Mouse (Mus musculus) A20 (cell line): ENCODE measurements around the gene Ppfibp2.
A peak's percentile ranks its signal among the peaks of the same experiment; 100 is the strongest.

Experiments used
- DNase-seq: peaks from one replicate; pipeline ENCODE4 v3.0.0-alpha.2; 2011; ENCODE audit warnings: low read depth, low spot score

Ppfibp2 gene

DNA sequence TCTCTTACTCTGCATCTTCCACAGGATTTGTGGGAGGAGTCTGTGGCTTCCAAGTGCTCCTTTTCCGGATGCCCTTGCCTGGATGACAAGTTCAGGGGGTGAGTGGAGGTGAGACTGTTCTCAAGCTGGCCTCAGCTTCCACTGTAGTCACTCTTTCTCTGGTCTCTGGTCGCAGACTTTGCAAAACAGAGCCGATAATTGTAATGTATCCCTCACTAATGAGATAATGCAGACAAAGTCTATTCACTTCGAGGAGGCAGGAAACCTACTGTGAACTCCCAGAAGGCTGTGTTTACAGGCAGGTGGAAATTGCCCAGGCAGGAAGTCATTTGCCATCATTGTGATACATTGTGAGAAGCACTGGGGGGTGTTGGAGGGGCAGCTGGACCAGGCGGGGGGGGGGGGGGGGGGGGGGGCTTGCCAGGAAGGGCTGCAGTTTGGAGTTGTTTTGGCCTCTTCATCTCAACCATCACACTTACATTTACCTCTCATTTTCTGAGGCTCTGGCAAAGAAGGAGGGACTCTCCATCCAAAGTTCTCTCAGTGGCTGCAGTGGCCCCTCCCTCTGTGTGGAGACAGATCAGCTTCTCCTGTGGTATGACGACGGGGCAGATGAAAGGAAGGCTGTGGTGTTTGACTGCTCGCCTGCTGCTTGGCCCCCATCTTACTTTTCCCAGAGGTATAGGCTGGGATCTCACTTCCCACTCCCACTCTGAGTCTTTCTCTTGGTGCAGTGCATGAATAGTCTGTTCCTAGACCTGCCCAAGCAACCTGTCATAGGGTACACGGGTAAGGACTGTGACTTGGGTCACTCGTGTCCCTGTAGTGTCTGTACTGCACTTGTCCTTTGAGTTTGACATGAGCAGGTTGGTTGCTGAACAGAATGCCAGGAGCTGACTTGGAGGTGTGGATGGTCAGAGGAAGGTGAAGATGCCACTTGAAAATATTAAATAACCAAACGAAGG, 23.3 kb downstream of the Ppfibp2 start:
- no peak for DNase-seq

DNA sequence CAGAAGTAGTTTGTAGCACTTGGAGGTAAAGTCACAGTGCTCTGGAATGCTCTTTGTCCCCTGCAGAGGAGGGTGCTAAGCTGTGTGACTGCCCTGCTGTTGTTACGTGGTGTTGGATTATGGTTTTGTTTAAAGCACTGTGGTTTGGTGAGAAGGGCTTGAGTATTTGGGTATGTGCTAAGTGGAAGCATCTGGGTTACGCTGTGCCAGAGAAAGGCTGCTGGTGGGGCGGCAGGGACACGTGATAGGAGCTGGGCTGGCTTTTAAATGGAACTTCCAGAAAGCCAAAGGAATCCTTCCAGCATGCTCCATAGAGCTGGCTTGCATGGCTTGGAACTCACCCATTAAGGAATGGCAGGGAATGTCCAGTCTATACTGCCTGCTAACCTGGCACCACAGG, 24.2 kb downstream of the Ppfibp2 start:
- no peak for DNase-seq

DNA sequence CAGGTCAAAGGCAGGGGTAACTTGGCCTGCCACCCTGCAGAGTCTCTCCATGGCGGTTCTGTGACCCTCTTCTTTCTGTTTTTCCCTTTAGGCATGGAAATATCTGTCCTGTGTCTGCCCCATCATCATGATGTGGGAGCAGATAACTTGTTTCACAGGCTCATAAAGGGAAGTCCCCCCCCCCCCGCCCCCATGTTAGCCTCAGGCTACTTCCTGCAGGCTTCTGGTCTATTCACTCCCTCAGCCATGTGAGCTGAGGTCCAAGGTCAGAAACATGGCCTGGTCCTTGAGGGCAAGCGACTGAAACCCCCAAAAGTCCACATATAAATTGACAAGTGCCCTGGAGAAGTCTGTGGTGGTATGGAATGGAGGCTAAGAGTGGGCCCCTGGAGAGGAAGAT, 25.1 kb downstream of the Ppfibp2 start:
- DNase-seq, result no peak

DNA sequence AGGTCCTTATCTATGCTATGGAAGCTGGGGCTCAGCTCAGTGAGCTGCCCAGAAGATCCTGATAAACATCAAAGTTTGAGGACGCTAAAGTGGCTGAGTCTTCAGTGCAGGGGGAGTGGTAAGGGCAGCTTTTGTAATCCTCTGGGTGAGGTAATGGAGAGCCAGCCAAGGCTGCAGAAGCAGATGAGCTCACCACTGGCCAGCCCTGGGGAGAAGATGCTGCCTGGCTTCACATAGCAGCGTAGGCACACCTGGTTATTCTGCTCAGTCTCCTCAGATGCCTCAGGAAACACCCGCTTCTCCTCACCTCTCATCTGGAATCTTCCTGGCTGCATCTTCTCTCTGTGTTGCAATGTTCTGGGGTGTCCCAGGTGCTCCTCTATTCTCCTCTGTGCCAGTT, 29.4 kb downstream of the Ppfibp2 start:
- DNase-seq, result no peak

DNA sequence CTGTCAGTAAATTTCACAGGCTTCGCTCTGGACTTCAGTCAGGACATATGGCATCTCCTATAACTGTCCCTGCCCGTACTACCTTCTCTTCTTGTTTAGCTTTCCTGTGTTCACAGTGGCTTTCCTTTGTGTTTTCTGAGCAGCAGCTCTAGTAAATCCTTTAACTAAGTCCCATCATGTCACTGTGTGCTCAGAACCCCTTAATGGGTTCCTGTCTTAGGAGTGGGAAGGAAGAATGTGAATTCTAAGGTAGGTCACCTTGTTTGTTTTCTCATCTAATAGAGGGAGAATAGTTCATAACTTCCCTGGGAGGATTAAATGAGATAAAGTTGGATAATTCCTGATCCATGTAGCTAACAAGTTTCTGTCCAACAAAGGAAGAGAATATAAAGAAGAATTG, 30.1 kb downstream of the Ppfibp2 start, which contains the start of gene 5330417H12Rik:
TSS of gene 5330417H12Rik (minus strand) at position 101 of the 400 bp plus-strand sequence.
- no peak for DNase-seq

DNA sequence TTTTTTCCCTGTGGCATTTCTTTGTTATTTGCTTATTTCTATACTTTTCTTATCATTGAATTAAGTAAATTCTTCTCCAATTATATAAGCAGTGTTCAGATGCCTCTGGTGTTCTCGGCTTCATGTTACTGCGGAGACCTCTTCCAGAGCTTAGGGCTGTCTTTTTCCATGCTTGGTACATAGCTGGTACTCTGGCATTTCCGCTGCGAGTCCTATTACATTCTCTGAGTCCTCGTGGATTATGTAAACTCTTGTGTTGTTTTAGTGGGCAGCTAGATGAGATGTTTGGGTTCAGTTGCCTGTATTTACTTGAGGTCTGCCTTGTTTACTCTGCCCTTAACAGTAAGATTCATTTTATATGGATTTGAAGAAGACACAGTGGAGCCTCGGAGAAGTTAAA, 30.8 kb downstream of the Ppfibp2 start:
- DNase-seq, result no peak

DNA sequence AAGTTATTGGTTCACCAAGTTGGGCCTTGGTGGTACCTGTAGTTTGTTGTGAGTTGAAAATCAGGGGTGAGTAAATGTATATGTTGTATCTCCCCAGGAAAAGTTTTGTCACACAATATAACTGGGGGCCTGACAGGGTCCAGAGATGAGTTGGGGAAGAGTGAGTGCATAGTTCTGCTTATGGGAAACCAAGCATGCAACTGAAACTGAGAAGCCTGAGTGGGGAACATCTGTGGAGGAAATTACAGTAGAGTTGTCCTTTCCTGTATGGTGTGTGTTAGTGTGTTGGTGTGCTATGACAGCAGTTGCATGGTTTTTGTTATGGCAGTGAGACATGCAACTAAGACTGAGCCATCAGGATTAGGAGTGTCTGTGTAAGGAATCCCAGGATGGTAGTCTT, 33.4 kb downstream of the Ppfibp2 start:
- peak; percentile 50 for DNase-seq

DNA sequence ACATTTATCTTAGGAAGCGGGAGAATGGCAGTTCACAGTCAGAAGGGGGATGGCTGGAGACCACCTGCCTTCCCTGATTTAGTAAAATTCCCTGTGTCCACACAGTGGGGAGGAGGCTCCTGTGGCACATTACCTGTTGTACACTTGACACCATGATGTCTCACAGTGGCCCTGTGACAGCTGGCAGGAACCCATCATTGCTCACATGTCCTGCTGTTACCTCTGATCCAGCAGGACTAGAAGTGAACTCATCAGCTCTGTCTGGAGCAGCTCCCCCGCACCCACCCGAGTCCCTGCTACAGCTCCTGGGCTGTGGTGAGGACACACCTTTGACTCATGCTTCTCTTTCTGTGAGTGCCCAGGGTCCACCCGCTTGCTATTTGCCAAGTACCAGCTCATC, 38.2 kb downstream of the Ppfibp2 start:
- no peak for DNase-seq

DNA sequence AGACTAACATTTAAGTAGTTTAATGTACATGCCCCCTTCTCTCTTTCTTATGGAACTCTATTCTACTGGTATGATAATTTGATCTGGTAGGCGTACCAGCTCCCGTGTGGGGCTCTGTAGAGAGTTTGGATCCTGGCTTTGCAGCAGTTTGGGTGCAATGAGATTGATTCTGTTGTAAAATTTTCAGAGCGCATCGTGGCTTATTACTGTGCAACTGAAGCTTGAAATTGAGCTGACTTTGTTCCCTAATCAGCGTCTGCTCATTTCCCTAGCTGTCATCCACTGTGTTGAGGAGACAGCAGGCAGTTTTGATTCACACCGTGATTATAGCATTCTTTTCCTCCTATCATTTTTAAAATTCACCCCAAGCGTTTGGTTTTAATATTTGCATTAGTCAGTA, 42.4 kb downstream of the Ppfibp2 start:
- DNase-seq, result no peak

DNA sequence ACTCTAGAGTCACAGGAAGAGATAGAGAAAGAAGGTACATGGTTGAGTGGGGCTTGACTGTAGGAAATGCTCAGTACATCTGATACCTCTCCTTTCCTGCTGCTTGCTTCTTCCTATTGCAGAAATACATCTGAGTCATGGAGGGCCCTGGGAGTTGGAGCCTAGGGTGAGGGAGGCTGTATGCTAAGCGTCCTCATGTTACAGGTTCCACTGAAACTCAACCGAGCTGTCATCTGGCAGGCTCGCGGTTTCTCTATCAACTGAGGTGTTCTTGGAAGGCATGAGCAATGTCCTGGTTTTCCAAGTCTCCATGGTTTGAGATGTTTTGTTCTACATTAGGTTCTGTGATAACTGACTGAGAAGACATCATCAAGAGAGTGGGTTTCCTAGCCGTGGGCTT, 43.0 kb downstream of the Ppfibp2 start:
- no peak for DNase-seq

DNA sequence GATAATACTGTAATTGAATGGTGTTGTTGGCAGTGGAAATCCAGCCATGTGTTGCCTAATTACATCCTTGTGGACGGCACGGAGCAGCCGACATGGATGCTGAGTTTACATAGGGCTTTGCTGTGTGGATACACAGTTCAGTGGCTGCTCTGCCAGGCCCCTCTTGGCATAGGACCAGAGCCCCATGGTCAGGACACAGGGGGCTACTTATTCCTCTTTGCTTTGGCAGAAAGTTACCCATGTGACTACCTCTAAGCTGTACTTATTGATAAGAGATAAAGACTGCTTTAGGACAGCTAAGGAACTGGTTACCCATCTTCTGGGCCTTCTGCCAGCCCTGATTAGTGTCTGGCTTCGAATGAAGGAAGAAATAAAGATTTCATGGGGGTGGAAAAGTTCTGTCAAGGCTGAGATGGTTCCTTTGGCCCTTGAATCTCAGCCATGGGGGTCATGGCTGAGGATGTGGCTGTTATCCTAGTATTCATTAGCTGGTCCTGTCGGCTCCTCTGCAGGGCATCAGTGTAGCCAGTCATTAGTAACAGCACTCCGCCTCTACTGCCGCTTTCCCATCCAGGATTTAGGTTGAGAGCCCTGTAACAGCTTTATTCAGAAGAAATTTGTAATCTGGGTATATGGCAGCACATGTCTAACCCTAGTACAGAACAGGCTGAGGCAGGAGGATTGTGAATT, 47.7 kb downstream of the Ppfibp2 start:
- DNase-seq, result no peak

DNA sequence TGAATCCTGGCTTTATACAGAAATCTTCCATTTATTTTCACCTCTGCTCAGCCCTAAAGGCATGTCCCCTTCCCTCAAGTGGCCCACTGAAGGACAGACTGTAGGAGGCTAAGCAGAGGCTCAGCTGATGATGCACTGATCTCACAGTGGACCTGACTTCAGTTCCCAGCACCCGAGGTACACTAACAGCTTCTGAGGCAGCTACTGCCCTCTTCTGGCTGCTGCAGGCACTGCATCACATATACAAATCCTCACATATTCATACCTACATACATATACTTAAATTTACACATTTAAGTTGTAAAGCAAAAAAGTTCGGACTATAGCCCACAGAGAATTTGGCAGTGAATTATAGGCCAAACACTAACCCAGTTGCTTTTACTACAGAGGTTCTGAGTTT, 50.0 kb downstream of the Ppfibp2 start:
- peak; percentile 20 for DNase-seq

DNA sequence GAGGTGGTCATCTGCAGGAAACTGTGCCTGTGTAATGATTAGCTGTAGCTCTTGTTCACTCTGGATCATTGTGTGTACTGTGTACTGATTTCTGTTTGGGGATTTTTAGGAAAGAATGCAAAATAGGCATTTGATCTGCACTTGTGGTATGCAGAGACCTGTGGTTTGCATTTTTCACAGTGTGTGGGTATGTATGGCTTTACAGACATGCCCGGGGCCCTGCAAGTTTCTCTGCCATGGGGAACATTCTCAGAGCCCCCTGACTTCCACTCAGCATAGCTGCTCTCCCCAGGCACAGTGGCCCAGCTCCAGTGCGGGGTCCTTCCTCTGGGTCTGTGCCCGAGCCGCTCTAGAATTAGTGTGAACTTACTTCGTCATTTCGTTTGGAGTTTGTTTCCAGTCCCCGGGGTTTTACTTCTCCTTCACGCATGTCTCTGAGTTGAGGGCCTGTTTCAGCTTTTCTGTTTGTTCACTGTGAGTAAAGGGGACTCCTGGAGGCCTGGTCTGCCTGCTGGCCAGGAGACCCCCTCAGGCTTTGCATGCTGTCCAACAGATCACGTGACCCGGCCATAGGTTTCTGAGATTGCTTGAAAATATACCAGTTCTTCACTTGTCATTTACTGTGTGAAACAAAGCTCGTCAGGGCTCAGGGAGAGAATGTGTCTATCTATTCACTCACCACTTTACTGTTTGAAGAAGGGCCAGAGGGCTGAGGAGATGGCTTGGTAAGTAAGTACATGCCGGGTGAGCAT, 54.1 kb downstream of the Ppfibp2 start:
- DNase-seq, result peak; percentile 53

DNA sequence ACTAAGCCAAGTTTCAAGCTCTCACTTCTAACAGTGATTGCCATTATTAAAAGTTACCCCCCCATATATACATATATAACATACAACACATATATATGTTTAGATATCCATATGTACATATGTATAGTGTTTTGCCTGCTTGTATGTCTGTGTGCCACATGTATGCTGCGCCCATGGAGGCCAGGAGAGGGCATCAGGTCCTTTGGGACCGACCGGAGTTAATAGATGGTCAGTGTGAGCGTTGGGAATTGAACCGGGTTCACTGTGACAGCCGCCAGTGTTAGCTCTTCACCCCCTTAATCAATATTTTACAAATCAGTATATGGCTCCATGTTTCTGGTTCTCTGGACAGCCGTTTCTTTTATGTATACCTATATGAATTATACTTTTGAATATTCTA, 55.0 kb downstream of the Ppfibp2 start:
- no peak for DNase-seq

DNA sequence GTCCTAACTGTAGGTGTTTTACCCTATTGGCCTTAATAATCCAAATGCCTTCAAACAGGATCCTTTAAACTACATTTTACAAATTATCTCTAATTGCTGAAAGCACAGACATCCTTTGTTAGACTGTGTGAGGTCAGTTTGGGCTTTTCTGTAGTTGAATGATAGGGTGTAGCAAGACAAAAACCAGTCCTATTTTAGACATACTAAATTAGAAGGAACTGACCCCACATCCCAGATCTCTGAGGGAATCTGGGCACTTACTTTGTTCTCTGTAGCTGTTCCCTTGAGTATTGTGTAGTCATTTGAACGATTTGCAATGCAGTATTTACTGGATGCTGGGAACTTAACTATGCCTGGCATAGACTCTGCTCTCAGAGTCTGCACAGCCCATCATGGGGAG, 56.8 kb downstream of the Ppfibp2 start:
- DNase-seq, result no peak

DNA sequence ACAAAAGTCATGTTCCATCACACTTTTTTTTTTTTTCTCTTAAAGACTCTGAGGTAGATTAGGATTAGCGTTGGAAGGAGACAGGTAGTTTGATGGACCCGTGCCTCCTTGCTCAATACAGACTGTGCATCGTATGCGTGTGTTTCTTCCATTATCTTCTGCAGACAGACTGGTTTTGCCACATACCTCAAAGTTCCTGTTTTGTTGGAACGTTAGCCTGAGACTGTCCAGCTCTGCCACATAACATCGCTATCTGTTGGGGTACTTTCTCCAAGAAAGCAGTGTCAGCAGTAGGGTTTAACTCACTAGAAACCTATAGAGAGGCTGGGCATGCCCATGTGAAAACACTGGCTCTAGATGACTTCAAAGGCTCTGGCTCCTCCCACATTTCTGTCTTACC, 61.4 kb downstream of the Ppfibp2 start:
- no peak for DNase-seq

DNA sequence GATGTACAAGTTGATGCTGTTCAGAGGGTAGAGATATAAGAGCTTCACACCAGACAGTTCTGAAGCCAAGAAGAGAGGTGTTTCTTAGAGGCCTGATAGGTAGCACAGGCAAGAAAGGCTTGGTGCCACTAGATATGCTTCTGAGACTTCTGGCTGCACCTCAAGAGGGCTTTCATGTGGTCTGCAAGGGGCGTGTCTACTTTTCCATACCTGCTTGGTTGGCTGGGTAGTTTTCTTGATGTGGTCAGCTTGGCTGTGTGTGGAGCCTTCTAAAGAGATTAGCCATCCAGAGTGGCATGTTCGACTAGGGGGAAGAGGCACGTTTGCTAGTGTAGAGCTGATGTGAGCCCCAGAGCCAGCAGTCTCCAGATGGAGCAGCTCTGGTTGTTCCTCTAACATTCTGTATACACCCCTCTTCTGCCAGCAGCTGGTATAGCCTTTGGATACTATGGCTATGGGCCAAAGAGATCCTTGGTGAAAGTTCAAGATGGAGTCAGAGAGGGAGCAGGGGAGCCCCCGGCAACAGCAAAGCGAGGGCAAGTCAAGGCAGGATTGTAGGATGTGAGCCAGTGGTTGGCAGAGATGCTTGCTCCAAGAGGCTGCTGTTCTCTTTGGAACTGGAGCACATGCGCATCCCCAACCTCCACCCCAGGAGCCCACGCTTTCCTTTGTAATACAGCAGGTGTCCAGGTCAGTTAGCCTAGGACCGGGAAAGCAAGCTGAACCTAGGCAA, 64.3 kb downstream of the Ppfibp2 start:
- no peak for DNase-seq

DNA sequence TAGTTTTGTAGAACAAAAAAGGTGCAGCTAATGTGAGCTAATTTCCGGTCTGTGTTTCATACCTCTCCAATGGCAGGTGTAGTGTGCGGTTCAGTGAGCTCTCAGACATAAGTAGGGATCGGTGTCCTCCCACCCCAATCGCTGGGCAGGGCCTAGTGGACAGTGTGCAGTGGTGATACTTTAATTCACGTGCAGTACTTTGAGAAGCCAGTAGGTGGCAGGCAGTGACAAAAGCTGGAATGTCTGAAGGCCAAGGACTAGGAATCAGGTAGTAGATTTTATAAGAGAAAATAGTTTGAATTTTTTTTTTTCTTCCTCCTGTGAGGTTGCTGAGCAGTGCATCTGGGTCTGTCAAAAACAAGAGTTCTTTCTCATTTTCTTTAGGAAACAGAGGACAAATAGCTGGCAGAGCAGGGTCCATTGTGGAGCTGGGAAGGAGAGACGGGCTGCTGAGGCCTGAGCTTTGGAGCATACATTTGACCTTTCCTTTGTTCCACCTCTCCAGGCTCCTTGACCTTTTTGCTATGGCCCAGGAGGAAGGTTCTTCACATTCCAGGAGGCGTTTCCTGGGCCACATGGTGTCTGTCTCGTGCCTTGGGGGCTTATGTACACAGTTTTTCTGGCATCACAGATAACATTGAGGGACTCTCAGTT, 66.3 kb downstream of the Ppfibp2 start:
- DNase-seq, result peak; percentile 69

DNA sequence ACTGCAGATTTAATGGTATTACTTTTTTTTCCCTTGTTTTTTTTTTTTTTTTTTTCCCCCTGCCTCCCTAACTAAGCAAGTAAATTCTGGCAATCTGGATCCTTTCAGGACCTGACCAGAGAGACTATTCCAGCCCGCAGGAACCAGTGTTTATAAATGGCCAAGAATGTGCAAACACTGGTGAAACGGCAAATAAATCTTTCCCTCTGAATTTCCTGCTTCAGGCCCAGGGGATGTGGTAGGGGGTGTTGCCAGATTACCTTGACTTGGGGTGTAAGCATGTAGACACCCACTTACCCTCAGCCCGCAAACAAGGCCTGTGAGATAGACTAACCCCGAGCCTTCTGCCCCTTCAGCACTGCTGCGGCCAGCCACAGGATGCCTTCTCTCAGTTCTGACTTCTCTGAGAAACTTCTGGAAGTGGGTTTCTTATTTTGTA, 66.9 kb downstream of the Ppfibp2 start:
- no peak for DNase-seq

DNA sequence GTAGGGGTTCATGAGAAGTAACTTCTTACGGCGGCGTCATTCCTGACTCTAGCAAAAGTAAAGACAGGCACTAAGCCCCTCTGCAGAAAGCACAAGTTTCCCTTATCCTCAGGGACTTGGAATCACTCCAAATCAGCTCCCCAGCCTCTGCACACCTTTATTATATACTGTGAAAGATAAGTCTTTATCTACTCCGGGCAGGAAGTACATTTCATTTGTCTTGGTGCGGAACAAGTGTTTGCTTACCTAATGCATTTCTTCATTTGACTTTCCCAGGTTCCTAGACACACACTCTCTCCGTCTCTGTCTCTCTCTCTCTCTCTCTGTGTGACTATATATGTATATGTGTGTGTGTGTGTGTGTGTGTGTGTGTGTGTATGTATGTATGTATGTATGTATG, 68.6 kb downstream of the Ppfibp2 start:
- no peak for DNase-seq
